Mouse (Mus musculus): ENCODE measurements around the gene Phxr2.
"Not testable (repeated sequence)": the region's sequence is repeated elsewhere in the genome, so short reads cannot be mapped to it uniquely, and the experiment has no call there.

The Phxr2 gene

DNA sequence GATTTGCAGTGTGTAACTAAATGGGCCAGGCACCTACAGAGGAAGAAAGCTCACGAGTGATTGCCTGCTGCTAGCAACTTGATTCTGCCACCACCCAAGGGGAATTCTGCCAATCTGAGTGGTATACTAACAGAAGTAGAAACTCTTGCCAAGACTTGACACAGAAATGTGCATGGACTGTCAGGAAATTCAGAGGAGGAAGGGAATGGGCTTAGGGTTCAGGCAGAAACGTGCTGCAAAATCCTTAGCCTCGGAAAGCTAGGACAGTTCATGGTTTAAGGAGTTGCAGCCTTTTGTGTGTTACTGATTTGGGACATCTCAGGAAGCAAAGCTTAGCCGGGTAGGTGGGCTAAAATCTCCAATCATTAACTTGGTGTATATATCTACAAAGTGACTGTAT, at the start of gene Phxr2:
Gene Phxr2 (minus strand): TSS at position 101 of the 400 bp plus-strand sequence.
- no peak for DNase-seq (ENCODE audit: low spot score)

GRCm38 (mm10) chr10:99172906-99173507, 46.9 kb upstream of the Phxr2 start:
- no peak for DNase-seq (ENCODE audit: low spot score)

GRCm38 (mm10) chr10:99171961-99172497, 45.9 kb upstream of the Phxr2 start:
- DNase-seq (ENCODE audit: low spot score) = peak; percentile 12

GRCm38 (mm10) chr10:99169765-99170129, 43.6 kb upstream of the Phxr2 start:
- no peak for DNase-seq (ENCODE audit: low spot score)

- no peak for DNase-seq (ENCODE audit: low spot score)
Measured at GRCm38 (mm10) chr10:99168840-99169764, 43.0 kb upstream of the Phxr2 start.

DNA sequence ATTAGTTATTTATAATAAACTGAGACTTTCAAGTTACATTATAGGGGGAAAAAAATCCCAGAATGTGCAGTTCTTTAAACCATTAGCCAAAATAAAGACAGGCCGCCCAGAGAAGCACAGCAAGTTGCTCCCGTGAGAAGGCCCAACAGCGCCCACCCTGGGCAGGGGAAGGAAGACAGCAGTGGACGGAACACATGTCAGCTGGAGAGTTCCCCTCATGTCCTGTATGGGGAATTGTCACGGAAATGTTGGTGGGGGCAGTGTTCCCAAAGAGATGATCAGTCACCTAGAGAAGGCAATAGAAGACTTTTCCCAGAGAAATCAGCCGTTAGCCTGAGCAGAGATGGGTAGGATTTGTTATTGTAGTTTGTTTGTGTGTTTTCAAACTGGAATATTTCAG, 42.3 kb upstream of the Phxr2 start:
- no peak for DNase-seq (ENCODE audit: low spot score)

GRCm38 (mm10) chr10:99166392-99166791, 40.3 kb upstream of the Phxr2 start:
- DNase-seq (ENCODE audit: low spot score) = no peak

GRCm38 (mm10) chr10:99165751-99166282, 39.7 kb upstream of the Phxr2 start:
- DNase-seq (ENCODE audit: low spot score) = no peak

DNA sequence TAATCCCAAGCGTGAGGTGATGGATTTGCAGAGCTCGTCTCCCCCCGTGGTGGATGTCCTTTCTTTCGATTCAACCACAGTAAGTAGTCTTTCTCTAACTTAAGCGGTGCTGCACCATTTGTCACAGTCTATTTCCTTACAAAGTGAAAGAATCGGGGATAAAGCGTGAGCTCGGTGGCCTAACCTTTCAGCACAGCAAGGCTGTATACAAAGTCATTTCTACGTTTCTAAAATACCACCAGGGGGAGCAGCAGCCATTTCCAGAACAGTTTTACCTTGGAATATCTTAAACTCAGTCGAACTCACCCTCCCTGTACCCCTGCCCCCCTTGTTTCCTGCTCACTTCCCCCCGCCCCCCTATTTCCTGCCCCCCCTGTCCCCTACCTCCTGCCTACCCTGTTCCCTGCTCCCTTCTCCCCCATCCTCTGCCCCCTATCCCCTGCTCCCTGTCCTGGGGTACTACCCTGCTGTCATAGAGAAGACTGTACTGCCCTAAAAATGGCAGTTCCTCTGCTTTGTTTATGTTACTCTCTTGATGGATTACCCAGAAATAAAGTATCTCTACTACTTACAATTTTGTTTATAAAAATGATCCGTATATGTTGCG, 38.8 kb upstream of the Phxr2 start:
- DNase-seq (ENCODE audit: low spot score) = no peak

- DNase-seq (ENCODE audit: low spot score) = no peak
Measured at GRCm38 (mm10) chr10:99163002-99163401, 36.9 kb upstream of the Phxr2 start.

DNA sequence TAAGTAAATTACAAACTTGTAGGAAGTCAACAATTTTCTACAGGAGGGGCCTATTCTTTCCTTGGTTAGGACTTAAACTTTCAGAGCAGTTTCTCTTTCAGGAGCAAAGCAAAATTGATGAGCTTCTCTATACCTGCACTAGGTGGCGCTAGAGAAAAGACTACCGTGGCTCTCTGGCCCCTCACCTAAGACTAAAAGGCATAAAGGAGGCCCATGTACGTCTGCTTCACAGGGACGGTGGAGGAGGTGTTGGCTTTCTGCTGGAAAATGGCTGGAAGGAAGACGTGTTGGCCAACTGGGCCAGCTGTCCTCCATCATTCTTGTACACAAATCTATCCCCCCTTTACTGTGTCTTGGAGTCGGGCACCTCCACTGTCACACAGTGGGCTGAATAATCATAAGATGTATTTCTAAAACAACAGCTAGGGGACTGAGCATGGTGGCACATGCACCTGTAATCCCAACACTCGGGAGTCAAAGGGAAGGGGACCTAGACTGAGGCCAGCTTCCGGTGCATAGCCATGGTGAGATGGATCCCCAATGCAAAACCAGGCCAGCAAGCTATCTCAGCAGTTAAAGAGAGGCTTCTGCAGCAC, 36.0 kb upstream of the Phxr2 start:
- DNase-seq (ENCODE audit: low spot score) = no peak

DNA sequence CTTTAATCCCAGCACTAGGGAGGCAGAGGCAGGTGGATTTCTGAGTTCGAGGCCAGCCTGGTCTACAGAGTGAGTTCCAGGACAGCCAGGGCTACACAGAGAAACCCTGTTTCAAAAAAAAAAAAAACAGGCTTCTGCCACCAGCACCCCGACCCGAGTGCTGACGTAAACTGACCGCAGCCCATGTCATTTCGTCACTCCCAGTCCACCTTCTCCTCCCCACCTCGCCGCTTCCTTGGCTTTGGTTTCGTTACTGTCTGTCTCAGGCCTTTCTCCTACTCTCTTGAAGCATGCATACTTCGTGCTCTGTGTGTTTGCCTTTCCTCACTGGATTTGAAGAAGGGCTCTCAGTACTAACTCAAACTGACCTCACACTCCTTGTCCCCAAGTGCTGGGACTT, 31.6 kb upstream of the Phxr2 start:
- DNase-seq (ENCODE audit: low spot score) = not testable (repeated sequence)

DNA sequence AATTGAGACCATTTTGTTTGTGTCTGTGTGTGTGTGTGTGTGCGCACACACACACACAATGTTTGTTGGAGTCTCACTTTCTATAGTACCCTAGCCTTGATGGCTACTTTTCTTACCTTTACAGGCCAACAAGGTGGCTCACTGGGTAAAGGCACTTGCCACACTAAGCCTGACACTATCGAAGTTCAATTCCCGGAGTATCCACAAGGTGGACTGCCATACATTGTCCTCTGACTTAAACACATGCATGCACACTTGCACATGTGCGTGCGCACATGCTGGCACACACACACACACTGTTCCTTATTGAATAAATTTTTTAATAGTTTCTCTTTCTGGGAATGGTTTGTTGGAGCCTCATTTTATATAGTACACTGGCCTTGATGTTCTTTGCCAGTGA, 30.7 kb upstream of the Phxr2 start:
- no peak for DNase-seq (ENCODE audit: low spot score)

GRCm38 (mm10) chr10:99154635-99155034, 28.5 kb upstream of the Phxr2 start:
- no peak for DNase-seq (ENCODE audit: low spot score)

DNA sequence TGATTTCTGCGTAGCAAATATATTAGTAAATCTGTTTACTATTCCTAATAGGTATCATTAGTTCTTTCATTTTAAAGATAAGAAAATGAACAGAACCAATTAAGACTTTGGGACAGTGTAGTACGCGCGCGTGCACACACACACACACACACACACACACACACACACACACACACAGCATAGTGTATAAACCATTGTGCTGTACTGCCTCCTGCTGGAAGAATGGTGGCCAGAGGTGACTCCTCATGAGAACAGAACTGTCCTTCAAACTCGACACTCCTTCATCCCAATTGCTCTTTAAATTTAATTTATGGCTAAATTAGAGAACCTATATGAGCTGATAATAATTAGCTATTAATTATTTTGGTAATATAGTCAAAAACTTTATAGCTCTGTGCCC, 25.9 kb upstream of the Phxr2 start:
- no peak for DNase-seq (ENCODE audit: low spot score)

DNA sequence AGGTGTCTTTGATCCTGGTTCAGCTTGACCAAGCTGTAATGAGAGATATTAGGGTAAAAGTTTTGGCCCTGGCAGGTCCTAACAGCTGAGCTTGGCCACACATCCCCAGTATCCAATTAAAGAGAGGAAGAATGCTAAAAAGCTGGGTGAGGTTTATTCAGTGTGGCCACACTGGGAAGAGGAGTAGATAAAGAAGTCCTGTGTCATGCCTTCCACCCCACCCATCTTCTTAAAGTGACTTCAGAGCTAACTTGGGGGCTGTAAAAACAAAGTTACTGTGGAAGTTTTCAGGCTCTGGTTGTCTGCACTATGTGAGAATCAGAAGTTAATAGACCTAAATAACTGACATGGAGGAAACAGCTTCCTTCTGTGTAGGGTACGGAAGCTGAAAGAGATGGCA, 25.5 kb upstream of the Phxr2 start:
- no peak for DNase-seq (ENCODE audit: low spot score)

GRCm38 (mm10) chr10:99150016-99150415, 23.9 kb upstream of the Phxr2 start:
- DNase-seq (ENCODE audit: low spot score) = no peak

- no peak for DNase-seq (ENCODE audit: low spot score)
Measured at GRCm38 (mm10) chr10:99146596-99146995, 20.5 kb upstream of the Phxr2 start.

DNA sequence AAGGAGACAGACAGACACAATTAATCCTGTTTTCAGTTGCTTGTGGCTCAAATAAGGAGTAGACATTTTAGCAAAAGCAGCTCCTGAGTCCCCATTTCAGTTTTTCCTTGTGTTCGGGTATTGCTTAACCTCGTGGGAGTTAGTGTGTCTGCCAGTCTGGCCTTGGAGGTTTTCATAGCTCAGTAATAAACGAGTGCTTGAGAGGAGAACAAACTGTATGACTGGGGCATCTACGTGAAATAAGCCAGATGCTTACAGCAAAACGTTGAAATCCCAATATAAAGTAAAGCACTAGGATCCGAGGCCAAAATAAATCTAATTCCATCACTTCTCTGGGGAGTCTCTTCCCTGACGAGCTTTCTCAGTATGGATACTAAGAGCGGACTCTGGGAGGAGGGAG, 19.5 kb upstream of the Phxr2 start:
- no peak for DNase-seq (ENCODE audit: low spot score)

DNA sequence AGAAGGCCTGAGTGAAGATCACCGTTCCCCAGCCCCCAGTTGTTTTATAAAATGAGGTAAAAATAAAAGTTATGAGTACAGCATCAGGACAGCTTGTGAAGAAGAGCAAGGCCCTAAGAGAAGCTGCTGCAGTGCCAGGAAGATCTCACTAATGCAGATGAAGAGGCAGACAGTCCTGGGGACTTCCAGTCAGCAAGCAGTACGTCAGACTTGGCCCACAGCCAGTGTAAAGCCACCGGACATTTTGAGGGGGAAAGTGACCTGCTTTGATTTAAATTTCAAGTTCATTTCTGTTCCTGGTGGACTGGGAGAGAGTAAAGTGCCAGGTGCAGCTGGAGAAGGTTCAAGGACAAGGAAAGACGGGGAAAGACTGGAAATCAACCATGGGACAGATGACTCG, 10.2 kb upstream of the Phxr2 start:
- no peak for DNase-seq (ENCODE audit: low spot score)

DNA sequence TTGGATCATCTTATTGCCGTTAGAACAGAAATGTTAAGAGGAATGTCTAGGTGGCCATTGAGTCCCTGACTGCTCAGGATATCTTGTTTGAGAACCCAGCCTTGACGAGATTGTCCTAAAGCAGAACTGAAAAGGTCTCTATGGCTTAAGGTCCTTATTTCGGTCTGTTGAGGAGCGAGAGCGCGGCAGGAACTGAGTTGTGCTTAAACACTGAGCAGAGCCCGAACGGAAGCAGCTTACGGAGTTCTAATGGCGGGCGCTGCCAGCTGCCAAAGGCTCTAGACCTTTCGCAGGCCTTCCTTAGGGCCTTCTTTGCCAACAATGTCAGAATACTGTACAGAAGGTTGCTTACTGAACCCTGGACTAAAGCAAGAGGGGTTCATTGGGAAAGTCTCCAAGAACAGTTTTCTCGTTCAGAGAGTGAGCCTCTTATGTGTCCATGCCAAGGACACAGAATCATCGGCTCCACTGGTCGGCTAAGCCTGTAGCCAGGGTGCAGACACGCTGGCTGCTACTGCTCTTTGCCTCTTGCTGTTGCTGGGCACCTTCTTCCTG, 7.3 kb upstream of the Phxr2 start:
- DNase-seq (ENCODE audit: low spot score) = no peak

All from ovary, adult 18-20 months (tissue).